Mouse (Mus musculus) 3T3-L1 (cell line): ENCODE results near the gene Gp1ba.

Experiments used
- DNase-seq: peaks from one replicate; pipeline ENCODE4 v3.0.0-alpha.2; 2015; ENCODE audit warnings: low read depth, low spot score

Gp1ba gene

DNA sequence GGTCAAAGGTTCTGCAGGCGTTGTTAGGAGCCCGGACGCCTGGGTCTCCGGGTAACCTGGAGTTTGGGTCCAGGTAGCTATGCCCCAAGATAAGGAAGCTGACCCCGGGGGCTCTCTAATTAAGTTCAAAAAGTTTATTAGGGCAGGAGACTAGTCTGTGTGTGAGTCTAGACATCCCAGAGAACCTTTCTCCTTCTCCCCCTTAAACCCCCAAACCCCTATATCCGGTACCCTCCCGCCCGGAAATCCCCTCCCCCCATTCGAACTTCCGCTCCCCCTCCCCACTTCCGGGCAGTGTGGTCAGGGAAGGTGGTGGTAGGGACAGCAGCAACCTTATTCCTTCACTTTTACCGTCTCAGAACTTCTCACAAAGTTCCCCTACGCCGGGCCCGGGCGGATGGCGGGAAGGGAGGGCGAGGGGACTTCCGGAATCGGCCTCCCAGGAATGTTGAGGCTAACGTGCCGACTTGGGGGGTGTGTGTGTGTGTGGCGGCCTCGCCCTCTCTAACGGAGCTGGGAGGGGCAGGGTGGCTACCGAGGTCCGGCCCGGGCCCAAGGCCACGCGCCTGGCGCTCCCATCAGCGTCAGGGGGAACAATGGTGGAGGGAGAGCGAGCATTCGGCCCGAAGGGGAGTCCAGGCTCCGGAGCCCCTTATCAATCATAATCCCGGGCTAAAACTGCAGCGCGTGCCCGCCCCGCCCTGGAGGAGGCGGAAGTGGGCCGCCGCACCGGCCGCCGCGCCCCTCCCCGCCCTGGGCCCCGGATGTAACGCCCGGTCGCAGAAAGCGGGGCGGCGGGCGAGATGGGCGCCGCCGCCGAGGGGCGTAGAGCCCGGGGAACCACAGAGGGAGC lies 14.6 kb downstream of the Gp1ba start:
- DNase-seq, result peak; percentile 66

DNA sequence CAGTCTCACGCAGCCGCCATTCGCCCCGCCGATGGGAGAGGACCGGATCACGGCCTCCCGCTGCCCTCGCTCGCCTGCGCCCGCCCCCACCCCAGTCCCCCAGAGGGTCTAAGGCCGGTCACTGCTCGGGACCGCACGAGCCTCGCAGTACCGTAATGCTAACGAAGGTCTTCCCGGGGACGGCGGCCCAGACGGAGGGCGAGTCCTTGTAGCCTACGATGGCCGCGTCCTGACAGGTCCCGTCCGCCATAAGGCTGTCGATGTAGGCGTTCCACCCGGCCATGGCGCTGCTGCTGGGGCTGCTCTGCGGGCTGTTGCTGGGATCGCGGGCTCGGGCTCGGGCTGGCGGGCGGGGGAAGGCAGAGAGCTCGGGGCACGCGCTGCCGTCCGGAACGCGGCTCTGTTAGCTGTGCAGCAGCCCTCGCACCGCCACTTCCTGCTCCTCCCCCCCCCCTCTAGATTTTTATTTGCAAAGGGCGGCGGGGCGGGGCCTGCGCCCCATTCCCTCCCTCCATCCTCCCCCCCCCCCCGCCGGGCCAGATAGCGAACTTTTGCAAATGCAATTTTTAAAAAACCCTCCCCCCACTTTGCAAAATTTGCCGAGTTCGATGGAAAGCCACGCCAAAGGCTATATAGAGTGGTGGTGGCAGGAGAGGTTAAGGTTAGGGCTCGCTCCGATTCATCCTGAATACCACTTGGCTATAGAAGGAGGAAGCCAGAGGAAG lies 15.4 kb downstream of the Gp1ba start, which contains the start of gene Pfn1:
TSS of gene Pfn1 (minus strand) at position 447 of the 725 bp plus-strand sequence.
- peak; percentile 83 for DNase-seq

DNA sequence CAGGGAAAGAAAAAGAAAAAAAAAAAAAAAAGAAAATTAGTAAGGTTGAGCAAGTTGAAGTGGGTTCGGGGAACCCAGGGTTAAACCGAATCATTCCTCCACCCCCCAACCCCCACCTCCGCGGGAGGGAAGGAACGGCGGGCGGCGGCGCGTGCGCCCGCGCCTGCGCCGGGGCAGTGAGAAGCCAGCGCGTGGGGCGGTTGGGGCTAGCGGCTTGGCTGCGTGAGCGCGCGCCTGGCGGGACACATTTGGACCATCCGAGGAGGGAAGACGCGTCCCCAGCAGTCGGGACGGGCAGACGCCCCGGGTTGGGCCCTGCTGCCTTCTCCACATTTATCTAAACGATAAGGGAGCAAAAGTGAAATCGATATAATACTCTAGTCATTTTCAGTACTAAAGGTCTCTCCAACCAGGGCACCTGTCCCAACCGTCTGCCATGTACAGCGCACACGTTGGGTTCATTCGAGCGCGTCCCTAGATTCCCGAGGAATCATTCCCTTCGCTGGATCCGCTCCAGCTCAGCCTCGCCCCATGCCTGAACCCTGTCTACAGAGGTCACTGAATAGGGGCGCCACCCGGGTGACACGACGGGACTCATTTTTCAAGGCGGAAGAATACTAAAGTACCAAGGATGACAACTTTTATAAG lies 16.1 kb downstream of the Gp1ba start:
- peak; percentile 81 for DNase-seq

DNA sequence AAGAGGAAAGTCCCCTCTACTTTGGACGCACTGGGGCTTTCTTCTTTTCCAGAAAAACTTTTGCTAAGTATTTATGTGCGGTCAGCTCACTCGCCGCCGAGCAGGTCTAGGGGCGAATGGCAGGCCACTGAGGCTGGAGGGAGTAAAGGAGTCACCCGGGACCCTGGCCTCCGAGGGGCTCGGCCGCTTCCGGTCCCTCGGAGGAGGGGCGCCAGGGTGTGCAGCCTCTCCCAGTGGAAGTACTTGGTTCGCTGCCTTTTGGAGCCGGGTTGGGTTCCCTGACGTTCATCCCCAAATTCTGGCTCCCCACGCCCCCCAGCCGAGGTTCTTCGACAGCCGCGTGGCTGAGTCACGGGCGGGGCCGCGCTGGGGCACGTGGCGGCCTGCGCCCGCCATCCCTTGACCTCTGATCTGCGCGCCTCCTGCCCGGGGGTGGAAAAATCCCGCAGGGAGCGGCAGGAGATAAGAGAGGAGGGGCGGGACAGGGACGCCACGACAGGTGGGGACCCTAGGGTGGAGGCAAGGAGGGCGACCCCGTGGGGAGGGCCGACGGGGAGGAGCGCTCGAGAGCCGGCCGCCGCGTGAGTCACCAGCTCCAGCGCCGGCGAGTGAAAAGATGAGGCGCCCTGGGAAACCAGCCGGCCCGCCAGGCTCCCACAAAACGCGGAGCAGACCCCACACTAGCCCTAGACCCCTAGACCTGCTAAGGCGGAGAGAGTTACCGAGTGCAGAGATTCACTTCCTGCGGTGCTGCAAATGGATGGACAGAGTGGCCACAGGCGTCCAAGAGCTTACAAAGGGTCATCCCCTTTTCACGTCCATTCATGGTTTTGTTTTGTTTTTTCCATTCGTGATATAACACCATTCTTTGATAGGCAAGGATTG lies 16.9 kb downstream of the Gp1ba start:
- DNase-seq, result peak; percentile 77

DNA sequence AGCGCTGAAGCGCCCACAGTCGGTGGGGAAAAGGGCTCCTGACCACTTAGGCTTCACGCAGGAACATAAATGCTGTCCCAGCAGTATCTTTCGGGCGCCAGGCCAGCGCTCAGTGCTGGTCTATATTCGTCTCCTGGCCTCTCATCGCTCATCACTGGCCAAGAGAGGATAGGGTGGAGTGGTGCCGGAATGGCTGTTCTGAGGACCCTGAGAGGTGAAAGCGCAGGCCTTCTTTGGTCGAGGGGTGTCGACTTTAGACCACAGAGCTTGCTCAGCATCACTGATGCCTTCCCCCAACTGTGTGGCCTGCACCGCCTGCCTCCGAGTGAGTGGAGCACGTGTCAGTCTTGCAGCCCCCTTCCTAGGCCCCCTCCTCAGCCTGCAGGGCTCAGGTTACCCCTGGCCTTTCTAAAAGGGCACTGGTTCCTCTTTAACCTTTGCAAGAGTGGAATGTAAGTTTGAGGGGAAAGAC lies 17.6 kb downstream of the Gp1ba start:
- peak; percentile 61 for DNase-seq

DNA sequence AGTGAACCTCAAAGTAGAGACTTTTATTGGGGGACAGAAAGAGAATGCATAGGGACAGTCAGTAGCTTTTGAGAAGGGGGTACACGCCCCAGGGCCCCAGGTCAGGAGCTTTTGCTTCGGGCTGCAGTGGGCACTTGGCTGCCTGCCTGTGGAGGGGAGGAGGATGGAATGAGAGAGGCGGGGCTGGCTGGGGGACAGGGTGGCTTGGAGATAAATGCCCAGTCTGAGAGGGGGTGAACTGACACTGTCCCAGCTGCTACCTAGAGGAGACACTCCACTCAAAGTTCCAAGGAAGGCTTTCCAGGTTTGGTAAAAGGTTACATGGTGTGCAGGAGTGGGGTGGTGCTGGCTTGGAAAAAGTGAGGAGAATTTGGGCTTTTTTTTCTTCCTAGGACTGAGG lies 18.0 kb downstream of the Gp1ba start, which contains the start of gene Eno3:
TSS of gene Eno3 (plus strand) at position 239 of the 400 bp plus-strand sequence.
- DNase-seq, result peak; percentile 13

DNA sequence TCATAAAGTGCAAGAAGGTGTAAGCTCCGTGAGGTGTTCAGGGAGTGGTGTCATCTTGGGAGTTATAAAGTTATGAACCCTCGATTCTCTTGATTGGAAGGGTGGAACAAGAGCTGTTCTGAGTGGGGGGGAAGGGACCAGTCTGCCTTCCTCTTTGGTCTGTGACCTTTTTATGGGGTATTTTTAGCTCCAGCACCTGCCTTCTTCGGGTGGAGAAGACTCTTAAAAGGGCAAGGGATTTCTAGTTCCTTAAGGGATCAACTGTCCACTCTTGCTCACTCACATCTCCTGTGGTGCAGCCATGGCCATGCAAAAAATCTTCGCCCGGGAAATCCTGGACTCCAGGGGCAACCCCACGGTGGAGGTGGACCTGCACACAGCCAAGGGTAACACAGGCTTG lies 18.7 kb downstream of the Gp1ba start:
- DNase-seq, result no peak

DNA sequence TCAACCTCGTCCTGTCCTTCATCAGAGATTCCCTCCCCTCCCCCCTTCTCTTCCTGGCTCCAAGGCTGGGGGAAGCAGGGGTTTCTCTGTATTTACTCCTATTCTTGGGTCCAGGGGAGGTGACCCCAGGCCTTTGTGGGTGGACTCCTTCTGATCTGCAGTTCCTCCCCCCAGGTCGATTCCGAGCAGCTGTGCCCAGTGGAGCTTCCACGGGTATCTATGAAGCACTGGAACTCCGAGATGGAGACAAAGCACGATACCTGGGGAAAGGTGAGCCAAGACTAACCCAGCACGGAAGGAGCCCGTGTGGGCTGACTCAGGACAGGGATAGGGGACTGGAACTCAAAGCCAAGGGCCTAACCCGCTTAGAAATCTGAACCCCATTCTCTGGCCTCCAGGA lies 19.1 kb downstream of the Gp1ba start:
- DNase-seq, result no peak

DNA sequence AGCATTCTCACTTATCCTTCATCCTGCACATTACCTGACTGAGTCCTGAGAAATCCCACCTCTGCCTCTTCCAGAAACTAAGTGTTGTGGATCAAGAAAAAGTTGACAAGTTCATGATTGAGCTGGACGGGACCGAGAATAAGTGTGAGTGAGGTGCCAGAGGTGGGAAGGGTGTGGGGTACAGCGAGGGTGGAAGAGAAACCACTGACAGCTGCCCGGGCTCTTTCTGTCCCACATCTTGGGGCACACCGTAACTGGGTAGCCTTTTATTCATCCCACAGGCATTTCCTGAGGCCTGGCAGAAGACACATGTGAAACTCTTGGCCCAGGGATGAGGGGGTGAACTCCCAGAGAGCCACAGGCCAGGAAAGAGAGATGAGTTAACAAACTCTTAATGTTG lies 19.6 kb downstream of the Gp1ba start:
- peak; percentile 53 for DNase-seq

DNA sequence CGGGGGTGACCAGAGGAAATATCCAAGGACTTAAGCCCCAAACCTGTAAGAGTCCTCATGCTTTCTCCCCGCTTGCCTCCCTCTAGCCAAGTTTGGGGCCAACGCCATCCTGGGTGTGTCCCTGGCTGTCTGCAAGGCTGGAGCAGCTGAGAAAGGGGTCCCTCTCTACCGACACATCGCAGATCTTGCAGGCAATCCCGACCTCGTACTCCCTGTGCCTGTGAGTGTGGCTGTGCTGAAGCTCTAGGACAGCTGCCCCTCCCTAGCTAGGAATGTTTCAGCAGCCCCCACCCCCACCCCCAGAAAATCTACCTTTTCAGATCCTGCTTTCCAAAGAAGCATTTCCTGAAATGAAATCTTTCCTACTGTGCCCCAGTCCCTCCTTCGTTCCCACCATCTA lies 20.0 kb downstream of the Gp1ba start:
- DNase-seq, result no peak

DNA sequence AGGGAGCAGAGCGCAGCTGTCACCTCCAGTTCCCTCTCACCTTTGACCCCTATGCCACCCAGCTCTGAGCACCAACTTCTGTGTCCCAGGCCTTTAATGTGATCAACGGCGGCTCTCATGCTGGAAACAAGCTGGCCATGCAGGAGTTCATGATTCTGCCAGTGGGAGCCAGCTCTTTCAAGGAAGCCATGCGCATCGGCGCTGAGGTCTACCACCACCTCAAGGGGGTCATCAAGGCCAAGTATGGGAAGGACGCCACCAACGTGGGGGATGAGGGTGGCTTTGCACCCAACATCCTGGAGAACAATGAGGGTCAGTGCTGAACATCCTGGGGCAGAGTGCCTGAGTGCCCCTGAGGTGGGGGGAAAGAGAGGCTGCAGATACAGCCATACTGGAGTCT lies 21.6 kb downstream of the Gp1ba start:
- DNase-seq, result no peak

DNA sequence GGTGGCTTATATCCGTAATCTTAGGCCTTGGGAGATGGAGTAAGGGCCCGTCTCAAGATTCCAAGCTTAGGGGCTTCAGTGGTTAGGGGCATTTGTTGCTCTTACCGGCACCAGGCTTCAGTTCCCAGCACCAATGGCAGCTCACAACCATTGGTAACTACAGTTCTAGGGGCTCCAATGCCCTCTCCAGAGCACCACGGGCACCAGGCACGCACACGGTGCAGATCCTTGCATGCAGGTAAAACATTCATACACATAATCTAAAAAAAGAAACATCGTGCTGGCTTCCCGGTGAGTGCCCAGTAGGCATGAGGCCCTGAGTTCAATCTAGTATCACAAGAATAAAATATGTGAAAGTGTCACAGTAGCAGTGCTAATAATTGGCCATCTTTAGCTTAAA lies 24.2 kb downstream of the Gp1ba start:
- no peak for DNase-seq

DNA sequence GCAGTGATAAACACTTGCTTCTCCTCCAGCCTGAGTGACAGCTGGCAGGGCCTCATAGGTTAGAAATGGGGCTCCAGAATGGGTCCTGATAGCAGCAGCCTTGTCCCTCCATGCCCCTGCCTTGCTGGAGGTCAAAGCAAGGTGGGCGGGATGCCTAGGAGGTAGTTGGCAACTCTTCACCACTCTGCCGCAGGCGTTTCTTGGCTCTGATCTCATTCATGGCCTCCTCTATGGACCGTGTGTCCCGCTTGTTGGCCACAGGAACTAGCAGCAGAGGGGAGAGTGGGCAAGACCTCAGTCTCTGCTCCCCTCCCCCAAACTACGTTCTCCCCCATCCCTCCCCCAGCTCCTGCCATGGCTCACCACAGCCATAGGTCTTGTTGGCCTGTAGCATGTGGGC lies 25.0 kb downstream of the Gp1ba start:
- DNase-seq, result no peak

DNA sequence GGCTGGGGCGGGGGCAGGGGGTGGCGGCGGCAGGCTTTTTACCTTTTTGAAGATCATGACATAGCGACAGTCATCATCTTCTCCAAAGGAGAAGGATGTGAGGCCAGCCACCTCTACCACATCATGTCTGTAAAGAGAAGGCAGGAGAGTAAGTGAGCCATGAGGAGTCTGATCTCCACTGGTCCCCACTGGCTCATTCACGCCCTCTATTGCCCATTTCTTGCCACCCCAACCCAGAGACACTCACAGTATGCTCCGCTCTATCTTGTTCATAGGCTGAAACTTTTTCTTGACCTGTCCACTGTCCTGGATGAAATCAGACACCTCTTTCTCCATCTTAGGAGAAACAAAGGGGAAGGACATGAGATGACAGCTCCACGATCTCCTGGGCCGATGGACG lies 25.8 kb downstream of the Gp1ba start:
- no peak for DNase-seq

DNA sequence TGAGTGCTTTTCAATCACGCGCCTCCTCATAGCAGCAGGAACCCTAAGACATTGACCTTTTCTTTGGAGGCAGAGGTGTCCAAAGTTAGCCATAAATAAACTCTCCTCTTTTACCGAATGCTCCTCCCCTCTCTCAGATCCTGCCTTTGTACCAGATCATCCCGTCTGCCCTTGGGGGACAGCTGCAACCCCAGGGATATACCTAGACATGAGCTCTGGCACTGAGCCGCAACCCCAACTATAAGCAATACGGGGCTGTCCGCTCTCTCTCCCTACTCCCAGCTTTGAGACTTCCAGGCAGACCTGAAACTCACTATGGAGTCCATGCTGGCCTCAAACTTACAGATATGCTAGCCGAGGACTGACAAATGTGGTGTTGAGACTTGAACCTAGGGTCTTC lies 27.8 kb downstream of the Gp1ba start:
- DNase-seq, result no peak

DNA sequence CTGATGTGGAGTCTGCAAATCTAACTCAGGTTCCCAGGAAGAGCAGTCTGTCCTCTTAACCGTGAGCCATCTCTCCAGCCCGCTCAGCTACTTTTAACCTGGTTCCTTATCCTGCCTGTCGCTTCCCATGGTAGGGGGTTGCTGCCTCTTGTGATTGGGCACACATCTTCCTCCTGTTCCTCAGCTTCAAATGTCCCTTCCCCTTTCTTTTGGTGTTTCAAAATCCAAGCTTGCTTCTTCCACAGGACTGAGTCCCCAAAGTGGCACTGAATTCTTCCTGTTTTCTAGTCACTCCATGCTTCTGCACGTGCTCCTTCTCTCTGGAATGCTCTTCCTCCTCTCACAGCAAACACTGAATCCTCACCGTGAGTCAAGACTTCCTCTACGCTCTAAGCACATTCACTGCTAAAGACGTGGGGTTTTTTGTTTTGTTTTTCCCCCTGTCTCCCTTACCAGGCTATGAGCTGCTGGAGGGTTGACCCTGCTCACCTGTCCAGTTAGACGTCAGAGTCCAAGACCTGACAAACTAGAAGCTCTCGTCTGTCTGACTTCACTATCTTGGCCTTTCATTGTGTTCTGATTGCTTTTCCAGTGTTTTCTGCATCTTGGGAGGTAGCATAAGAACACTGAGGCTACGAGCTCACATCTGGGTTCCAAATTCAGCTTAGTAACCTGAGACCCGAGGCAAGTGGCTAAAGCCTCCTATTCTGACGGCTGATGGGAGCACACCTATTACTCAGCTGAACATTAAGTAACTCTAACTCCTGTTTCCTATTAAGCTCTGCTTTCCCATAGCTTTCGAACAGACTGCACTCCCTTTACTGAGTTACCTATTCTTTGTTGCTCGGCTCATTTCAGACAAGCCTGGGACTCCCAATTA lies 28.6 kb downstream of the Gp1ba start:
- peak; percentile 50 for DNase-seq

DNA sequence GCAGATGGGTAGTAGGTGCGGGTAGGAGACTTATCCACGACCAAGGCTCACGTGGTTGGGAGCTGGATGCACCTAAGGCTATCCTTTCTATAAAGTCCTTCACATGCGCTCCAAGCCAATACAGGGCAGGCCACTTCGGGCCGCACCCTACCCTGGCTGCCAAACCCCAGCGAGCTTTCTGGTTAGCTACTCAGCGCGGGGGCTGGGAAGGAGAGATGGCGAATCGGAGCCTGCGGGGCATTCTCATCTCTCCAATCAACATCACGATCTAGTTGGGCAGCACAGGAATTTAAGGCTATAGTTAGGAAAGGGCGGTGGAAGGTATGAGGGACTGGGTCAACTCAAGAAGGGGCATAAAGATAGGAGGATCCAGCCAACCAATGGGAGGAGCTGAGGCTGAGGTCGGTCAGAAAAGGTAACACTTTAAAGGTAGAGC lies 29.4 kb downstream of the Gp1ba start:
- DNase-seq, result no peak

DNA sequence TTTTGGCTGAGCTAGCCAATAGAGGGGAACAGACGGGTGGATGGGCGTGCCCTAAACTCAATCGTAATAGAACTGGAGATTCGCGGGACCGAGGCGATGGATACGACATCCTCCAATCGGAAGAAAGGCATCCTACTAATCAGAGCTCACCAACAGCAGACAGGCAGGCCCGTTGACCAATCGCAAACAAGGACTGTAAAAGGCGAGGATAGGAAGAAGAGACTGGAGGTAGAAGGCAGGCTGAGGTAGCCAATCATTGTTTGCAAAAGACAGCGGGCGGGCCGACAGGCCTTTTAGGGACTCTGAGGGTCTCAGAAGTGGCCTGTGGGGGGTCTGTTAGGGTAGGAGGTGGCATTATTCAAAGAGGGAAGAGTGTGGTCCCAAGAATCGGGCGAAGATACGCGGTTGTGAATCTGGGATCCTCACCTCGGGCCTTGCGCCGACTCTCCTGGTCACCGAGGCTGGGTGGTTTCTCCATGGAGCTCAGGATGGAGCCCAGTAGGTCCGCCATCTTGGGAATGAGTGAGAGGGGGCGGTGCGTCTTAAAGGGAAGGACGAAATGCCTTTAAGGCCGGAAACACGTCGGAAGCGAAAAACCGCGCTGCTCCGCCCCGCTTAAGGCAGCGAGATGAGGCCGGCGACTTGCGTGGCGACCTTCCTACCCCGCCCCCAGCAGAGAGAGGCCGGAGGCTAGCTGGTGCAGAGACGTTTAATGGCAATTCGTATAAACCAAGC lies 30.0 kb downstream of the Gp1ba start, which contains the start of gene Spag7:
TSS of gene Spag7 (minus strand) at position 646 of the 735 bp plus-strand sequence.
- DNase-seq, result peak; percentile 100

DNA sequence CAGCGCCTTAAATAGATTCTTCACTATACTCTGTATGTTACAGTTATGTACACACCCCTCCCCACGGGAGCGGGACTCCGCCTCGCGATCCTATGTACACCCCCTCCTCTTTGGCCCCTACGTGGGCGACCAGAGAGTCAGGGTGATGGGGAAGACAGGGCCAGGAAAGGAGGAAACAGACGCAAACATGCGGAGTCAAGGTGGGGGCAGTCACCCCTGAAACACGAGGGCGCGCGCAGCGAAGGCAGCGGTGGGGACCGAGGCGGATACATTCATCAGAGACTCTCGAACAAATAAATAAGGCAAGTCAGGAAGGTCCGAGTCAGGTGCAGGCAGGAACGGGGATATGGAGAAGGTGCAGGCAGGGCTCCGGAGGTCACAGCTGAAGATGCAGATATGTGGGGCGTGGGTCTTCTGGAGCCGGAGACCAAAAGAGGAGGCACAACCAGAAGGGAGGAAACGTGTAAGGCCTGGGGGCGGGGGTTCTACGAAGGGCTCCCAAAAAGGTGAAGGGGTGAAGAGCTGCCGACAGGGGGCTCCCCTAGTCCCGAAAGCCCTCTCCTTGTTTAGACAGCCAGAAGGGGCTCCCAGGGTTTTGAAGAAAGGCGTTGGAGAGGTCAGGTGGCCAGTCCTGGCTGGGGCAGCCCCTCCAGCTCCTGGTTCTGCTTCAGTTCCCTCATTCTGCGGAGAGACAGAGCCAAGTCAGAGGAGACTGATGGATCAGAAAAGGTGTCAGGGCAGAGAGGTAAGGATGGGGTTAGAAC lies 30.8 kb downstream of the Gp1ba start:
- peak; percentile 92 for DNase-seq
